Mouse (Mus musculus) hindbrain, embryonic 11.5 days (tissue): ENCODE measurements around the gene Hdgf. TPM values are rescaled to one million over a fixed set of nuclear protein-coding genes. Genes with fewer than 3 reads are reported as not detected.
"Not testable (repeated sequence)": the region's sequence is repeated elsewhere in the genome, so short reads cannot be mapped to it uniquely, and the experiment has no call there.

Experiments used
- ATAC-seq: fragments of 200-750 bp; cut with Nextera tagmentation; 2 replicates; pipeline ENCODE4 v1.8.0; 2017; ENCODE audit warnings: mild to moderate bottlenecking, moderate TSS enrichment, moderate library complexity; ENCODE audit not compliant: low FRiP score
- DNase-seq: peaks from one replicate; pipeline ENCODE4 v3.0.0-alpha.2; 2015; ENCODE audit warnings: low spot score
- H3K27ac ChIP-seq: fragments of 300-500 bp; sonication (generic); 2 replicates; pipeline ENCODE4 v1.5.1; 2014; ENCODE audit warnings: mild to moderate bottlenecking, low read depth, low read length
- H3K27me3 ChIP-seq: fragments of 300-500 bp; sonication (generic); 2 replicates; pipeline ENCODE4 v1.6.1; 2014; ENCODE audit warnings: mild to moderate bottlenecking, low read length, moderate library complexity, mixed read lengths; ENCODE audit not compliant: control insufficient read depth, insufficient read depth
- H3K36me3 ChIP-seq: fragments of 300-500 bp; sonication (generic); 2 replicates; pipeline ENCODE4 v1.6.1; 2014; ENCODE audit warnings: mild to moderate bottlenecking, low read length, moderate library complexity, mixed read lengths; ENCODE audit not compliant: control insufficient read depth, insufficient read depth
- H3K4me1 ChIP-seq: fragments of 300-500 bp; sonication (generic); replicated peaks from 2 replicates; pipeline ENCODE4 v1.6.1; 2014; ENCODE audit warnings: low read length, mixed read lengths; ENCODE audit not compliant: control insufficient read depth, insufficient read depth
- H3K4me2 ChIP-seq: fragments of 300-500 bp; sonication (generic); replicated peaks from 2 replicates; pipeline ENCODE4 v1.6.1; 2014; ENCODE audit warnings: mild to moderate bottlenecking, low read depth, low read length
- H3K4me3 ChIP-seq: fragments of 300-500 bp; sonication (generic); 2 replicates; pipeline ENCODE4 v1.5.1; 2014; ENCODE audit warnings: low read depth, low read length
- H3K9ac ChIP-seq: fragments of 300-500 bp; sonication (generic); 2 replicates; pipeline ENCODE4 v1.6.1; 2014; ENCODE audit warnings: low read depth, low read length
- H3K9me3 ChIP-seq: fragments of 300-500 bp; sonication (generic); 2 replicates; pipeline ENCODE4 v1.6.1; 2016; ENCODE audit warnings: low read length; ENCODE audit not compliant: control insufficient read depth
- WGBS: fragments of 180-500 bp; shearing (Covaris S2); extraction: QIAGEN DNeasy Blood & Tissue Kit; methylation state at CpG from one replicate; pipeline ENCODE4 v1.1.7; 2014; 5-methylcytosine and 5-hydroxymethylcytosine counted together
- polyA plus RNA-seq: library from polyadenylated mRNA; unstranded; fragments of >200 nt; fragmentation: Nextera tagmentation; extraction: Ambion mirVana; gene quantifications from 2 replicates; pipeline ENCODE4 v1.2.1, GENCODE M21; 2014

Gene Hdgf
- polyA plus RNA-seq, 1 experiment from 2014 or later = 202 TPM

GRCm38 (mm10) chr3:87886004-87886365 lies 20.1 kb upstream of the Hdgf start:
- Histone ChIP-seq H3K36me3 (no peaks in the 10 kb centered on the region), H3K27ac (no peak overlapping the region), H3K4me3 (peak overlapping the region; percentile 95), H3K9ac (peak overlapping the region; percentile 34; the same call in 1 of the 2 replicates), H3K4me2 (peak overlapping the region; percentile 35), H3K4me1 (peaks cover 6% of the 10 kb centered on the region), H3K9me3 (no peaks in the 10 kb centered on the region), H3K27me3 (no peaks in the 10 kb centered on the region)
- WGBS = 11% methylated on average over 10 of the region's 10 CpGs
- no peak for DNase-seq
- no peak; the same call in 1 of the 2 replicates for ATAC-seq

DNA sequence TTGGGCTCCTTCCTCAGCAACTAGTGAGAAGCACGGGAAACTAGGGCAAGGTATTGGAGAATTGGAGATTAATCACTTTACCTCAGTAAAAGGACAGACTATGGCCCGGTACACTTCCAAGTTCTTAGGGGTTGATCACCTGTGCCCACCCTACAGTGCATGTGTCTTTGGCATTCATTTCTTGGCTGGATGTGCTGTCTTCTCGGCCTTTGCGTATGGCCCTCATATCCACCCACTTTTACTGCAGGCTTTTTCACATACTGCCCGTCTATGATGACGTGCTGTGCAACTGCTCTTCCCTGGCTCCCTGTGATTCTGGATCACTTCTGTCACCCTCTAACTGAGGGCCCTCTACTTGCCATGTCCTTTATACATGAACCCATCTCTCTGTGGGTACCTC lies 19.7 kb upstream of the Hdgf start:
- WGBS = 88% methylated on average over 6 of the region's 6 CpGs
- no peak overlapping the region for H3K4me3 ChIP-seq
- H3K4me1 ChIP-seq = peaks cover 6% of the 10 kb centered on the region
- H3K27me3 ChIP-seq = no peaks in the 10 kb centered on the region
- no peak overlapping the region for H3K4me2 ChIP-seq
- no peak overlapping the region for H3K27ac ChIP-seq
- DNase-seq (peak; percentile 6), ATAC-seq (no peak)
- H3K9ac ChIP-seq = no peak overlapping the region; the same call in 1 of the 2 replicates
- H3K36me3 ChIP-seq = no peaks in the 10 kb centered on the region
- no peaks in the 10 kb centered on the region for H3K9me3 ChIP-seq

DNA sequence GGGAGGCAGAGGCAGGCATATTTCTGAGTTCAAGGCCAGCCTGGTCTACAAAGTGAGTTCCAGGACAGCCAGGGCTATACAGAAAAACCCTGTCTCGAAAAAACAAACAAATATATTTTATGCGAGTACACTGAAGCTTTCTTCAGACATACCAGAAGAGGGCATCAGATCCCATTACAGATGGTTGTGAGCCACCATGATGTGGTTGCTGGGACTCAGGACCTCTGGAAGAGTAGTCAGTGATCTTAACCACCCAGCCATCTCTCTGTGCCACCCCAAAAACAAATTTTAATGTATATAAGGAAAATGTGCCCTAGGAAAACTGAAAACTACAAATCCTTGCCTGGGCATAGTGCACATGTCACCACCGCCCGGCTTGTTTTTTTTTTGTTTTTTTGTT lies 18.7 kb upstream of the Hdgf start:
- WGBS = 85% methylated on average over 4 of the region's 4 CpGs
- H3K4me2 ChIP-seq, H3K4me3 ChIP-seq, H3K27ac ChIP-seq, H3K9me3 ChIP-seq, ATAC-seq, H3K27me3 ChIP-seq, DNase-seq, H3K36me3 ChIP-seq, H3K4me1 ChIP-seq, H3K9ac ChIP-seq: not testable (repeated sequence)

DNA sequence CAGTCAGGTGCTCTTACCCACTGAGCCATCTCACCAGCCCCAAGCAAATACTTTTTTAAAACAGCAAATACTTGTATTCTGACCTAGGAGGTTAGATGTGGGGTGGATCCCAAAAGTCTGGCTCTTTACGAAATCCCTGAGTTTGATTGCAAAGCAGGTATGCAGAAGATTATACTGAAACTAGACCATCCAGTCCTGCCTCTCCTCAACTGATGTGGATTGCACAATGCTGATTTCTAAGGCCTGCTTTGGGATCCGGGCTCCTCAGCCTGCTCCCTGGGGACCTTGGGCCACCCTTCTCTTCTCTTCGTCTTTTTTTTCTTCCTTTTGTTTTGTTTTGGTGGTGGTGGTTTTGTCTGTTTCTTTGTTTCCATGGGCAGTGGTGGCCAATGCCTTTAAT lies 14.6 kb upstream of the Hdgf start:
- no peaks in the 10 kb centered on the region for H3K9me3 ChIP-seq
- H3K27ac ChIP-seq = no peak overlapping the region
- ATAC-seq = no peak
- 55% methylated on average over 3 of the region's 3 CpGs for WGBS
- no peaks in the 10 kb centered on the region for H3K27me3 ChIP-seq
- H3K4me2 ChIP-seq = no peak overlapping the region
- no peaks in the 10 kb centered on the region for H3K36me3 ChIP-seq
- no peak for DNase-seq
- no peaks in the 10 kb centered on the region for H3K4me1 ChIP-seq
- no peak overlapping the region for H3K9ac ChIP-seq
- no peak overlapping the region for H3K4me3 ChIP-seq

GRCm38 (mm10) chr3:87893367-87893905 lies 12.7 kb upstream of the Hdgf start:
- DNase-seq (no peak), ATAC-seq (no peak)
- H3K36me3 ChIP-seq = no peaks in the 10 kb centered on the region
- 74% methylated on average over 3 of the region's 3 CpGs for whole genome bisulfite sequencing
- H3K9me3 ChIP-seq = no peaks in the 10 kb centered on the region
- no peaks in the 10 kb centered on the region for H3K4me1 ChIP-seq
- no peak overlapping the region for H3K4me2 ChIP-seq
- no peak overlapping the region for H3K9ac ChIP-seq
- H3K27ac ChIP-seq = no peak overlapping the region
- no peaks in the 10 kb centered on the region for H3K27me3 ChIP-seq
- no peak overlapping the region for H3K4me3 ChIP-seq

DNA sequence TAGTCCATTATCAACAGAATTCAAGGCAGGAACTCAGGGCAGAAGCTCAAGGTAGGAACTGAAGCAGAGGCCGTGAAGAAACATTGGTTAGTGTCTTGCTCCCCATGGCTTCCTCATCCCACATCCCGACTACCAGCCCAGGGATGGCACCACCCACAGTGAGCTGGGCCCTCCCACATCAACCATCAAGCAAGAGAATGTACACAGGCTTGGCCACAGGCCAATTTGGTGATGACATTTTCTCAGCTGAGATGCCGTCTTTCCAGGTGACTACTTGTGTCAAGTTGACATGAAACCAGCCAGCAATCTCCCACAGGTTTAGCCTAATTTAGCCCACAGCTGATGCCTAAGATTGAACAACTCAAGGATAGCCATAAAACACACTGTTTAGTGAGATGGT lies 6.9 kb upstream of the Hdgf start:
- no peak for ATAC-seq
- 74% methylated on average over 3 of the region's 3 CpGs for WGBS
- Histone ChIP-seq H3K4me1 (no peaks in the 10 kb centered on the region), H3K4me3 (no peak overlapping the region), H3K27ac (no peak overlapping the region), H3K36me3 (no peaks in the 10 kb centered on the region), H3K4me2 (no peak overlapping the region), H3K27me3 (no peaks in the 10 kb centered on the region), H3K9ac (no peak overlapping the region), H3K9me3 (no peaks in the 10 kb centered on the region)
- no peak for DNase-seq

DNA sequence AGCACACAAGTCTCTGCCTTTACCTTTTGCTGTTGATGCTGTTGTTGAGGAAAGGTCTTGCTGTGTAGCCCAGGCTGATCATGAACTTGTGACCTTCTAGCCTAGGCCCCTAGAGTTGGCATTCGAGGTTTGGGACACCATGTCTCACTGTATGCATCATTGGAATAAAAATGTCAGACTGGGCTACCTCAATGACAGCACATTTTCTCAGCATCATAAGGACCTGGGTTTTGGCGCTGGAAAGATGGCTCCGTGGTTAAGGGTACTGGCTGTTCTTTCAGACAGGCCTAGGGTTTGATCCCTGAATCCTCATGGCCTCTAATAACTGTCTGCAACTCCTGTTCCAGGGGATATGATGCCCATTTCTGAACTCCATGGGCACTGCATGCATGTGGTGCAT lies 6.3 kb upstream of the Hdgf start:
- Histone ChIP-seq H3K4me1 (no peaks in the 10 kb centered on the region), H3K27ac (no peak overlapping the region), H3K4me3 (no peak overlapping the region), H3K4me2 (no peak overlapping the region), H3K9ac (no peak overlapping the region), H3K9me3 (no peaks in the 10 kb centered on the region), H3K27me3 (no peaks in the 10 kb centered on the region), H3K36me3 (no peaks in the 10 kb centered on the region)
- WGBS = 78% methylated on average over 3 of the region's 3 CpGs
- no peak for ATAC-seq
- no peak for DNase-seq

DNA sequence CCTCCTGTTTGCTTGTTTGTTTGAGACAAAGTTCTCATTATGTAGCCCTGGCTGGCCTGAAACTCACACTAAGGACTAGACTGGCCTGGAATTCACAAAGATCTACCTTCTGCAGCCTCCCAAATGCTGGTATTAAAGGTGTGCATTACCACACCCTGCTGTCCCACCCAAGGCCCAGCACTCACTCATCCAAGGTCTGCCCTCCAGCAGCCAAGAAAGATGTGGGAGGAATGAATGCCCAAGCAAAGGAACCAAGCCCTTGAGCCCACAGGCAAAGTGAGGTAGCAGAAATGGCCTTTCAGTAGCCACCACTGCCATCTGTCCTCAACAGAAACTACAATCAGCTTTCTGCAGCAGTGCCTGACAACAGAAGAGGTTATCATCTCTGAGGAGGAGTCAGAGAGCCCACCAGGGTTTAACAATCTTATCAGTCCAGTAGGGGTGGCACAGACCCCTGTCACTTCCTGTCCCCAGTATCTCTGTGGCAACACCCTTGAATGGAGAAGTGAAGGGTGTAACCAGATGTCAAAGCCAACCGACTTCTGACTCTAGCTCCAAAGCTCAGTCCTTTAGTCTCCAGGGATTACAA lies 5.0 kb upstream of the Hdgf start:
- Histone ChIP-seq H3K4me3 (no peak overlapping the region; the same call in 1 of the 2 replicates), H3K4me2 (no peak overlapping the region), H3K27me3 (no peaks in the 10 kb centered on the region), H3K4me1 (no peaks in the 10 kb centered on the region), H3K27ac (no peak overlapping the region), H3K9me3 (no peaks in the 10 kb centered on the region), H3K36me3 (no peaks in the 10 kb centered on the region), H3K9ac (no peak overlapping the region)
- ATAC-seq = no peak
- DNase-seq = no peak
- 52% methylated on average over 1 of the region's 1 CpGs for WGBS

- not testable (repeated sequence) for H3K4me2 ChIP-seq, H3K4me3 ChIP-seq, H3K9ac ChIP-seq, H3K27me3 ChIP-seq, H3K36me3 ChIP-seq, H3K9me3 ChIP-seq, H3K4me1 ChIP-seq, DNase-seq, ATAC-seq, H3K27ac ChIP-seq
- WGBS = 91% methylated on average over 5 of the region's 6 CpGs
These were observed 4.2 kb upstream of the Hdgf start for GRCm38 (mm10) chr3:87901959-87902358.
